Mouse (Mus musculus) liver, adult 2 months (tissue): ENCODE results near the gene Msrb1.

ENCODE experiments used
- CTCF ChIP-seq: fragments of 200-500 bp; IDR thresholded peaks from 2 replicates; pipeline ENCODE4 v1.5.1; 2011; ENCODE audit warnings: low read depth, low read length, control low read depth
- POLR2A ChIP-seq: fragments of 200-500 bp; IDR thresholded peaks from 2 replicates; pipeline ENCODE4 v1.6.1; 2011; ENCODE audit warnings: low read length, control low read depth; ENCODE audit not compliant: insufficient read depth; ENCODE audit errors: extremely low read depth

- TF ChIP-seq POLR2A (no peak), CTCF (no peak)
Measured at GRCm38 (mm10) chr17:24697985-24698384, 38.5 kb upstream of the Msrb1 start.
